Mouse (Mus musculus): ENCODE results near the gene Cars. TPM values are rescaled to one million over a fixed set of nuclear protein-coding genes. Genes with fewer than 3 reads are reported as not detected.

Gene Cars
- polyA plus RNA-seq, 1 experiment from 2014 or later, result 34.7 TPM

DNA sequence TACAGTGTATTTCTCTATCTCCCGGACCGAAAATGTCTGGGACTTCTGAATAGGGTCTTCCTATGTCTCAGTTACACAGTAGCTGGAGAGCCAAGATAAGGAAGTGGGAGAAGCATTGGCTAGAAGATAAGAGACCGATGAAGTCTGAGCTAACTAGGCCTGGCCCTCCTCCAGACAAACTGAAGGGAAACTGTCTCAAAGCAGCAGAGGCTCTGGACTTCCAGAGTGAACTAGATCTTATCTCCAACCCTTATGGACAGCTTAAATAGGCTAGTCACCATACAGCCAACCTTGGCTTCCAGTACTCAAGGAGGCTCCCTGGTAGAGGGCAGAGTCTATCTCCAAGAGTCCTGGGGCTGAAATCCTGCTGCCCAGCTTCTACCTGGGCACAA is 34.2 kb downstream of the Cars start:
- DNase-seq (ENCODE audit: low spot score), result no peak
- no peak overlapping the region for H3K4me2 ChIP-seq (ENCODE audit: low read length)
- H3K27me3 ChIP-seq (ENCODE audit: insufficient read depth, low read length), result no peaks in the 10 kb centered on the region
- H3K27ac ChIP-seq, result no peak overlapping the region
- TF ChIP-seq CTCF (IDR thresholded peaks at IDR 0.05; ENCODE audit: low read depth), result no peak
- no peaks in the 10 kb centered on the region for H3K4me1 ChIP-seq (replicated peaks; ENCODE audit: insufficient read depth, low read length)
- WGBS, result 89% methylated on average over 3 of the region's 3 CpGs
- H3K9ac ChIP-seq (ENCODE audit: low read depth, low read length), result no peak overlapping the region
- no peaks in the 10 kb centered on the region for H3K9me3 ChIP-seq (replicated peaks; ENCODE audit: low read length)
- peaks cover 75% of the 10 kb centered on the region for H3K36me3 ChIP-seq (ENCODE audit: insufficient read depth, low read length)
- no peak overlapping the region for H3K4me3 ChIP-seq (replicated peaks; ENCODE audit: low read depth, low read length)
- ATAC-seq (replicated peaks; ENCODE audit: low FRiP score, low read depth), result no peak

DNA sequence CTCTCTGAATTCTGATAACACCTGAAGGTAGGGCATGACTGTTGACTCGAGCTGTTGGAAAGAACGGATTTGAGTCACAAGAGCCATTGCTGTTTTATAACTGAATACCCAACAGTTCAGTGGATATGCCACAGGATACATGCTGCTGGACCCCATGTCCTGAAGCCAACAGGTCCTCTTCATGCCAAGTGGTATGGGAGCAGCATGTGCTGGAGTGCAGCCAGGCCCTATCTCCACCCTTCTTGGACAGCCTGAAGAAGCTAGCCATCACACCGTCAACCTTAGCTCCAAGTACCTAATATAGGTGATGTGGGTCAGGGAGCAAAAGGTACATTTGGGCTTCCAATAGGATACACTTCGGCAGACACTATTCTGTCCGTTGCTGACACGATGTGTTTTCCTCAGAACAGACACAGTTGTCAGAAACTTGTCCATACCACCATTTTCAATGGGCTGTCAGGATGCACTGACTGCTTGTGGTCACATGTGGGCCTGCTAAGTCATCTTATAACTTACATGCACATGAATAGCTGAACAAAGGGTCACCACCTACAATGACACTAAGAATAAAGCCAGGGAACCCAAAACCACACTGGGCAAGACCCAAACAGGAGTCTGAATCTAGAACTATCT is 34.8 kb downstream of the Cars start:
- WGBS, result 92% methylated on average over 6 of the region's 6 CpGs
- no peak for ATAC-seq (replicated peaks; ENCODE audit: low FRiP score, low read depth)
- H3K36me3 ChIP-seq (ENCODE audit: insufficient read depth, low read length), result peaks cover 70% of the 10 kb centered on the region

DNA sequence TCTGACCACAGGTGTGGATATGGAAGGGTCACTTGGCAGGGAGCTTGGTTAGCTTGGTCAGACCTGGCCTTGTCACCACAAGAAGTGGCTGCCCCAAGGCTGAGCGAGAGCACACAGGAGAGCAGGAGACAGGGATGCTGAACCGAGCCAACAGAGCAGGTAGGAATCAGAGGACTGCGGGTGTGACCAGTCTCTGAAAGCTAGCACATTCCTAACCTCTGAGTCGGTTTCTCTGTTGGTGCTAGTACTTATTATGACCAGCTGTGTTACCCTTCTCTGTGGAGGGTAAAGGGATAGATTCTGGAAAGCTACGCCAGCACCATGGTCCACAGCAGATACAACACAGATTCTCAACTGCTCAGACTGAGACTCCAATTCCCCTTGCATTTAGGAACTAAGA is 36.1 kb downstream of the Cars start:
- no peak for TF ChIP-seq CTCF (IDR thresholded peaks at IDR 0.05; ENCODE audit: low read depth)
- H3K27me3 ChIP-seq (ENCODE audit: insufficient read depth, low read length), result no peaks in the 10 kb centered on the region
- ATAC-seq (replicated peaks; ENCODE audit: low FRiP score, low read depth), result no peak
- H3K4me1 ChIP-seq (replicated peaks; ENCODE audit: insufficient read depth, low read length), result no peaks in the 10 kb centered on the region
- 89% methylated on average over 5 of the region's 5 CpGs for WGBS
- no peak for DNase-seq (ENCODE audit: low spot score)
- H3K4me2 ChIP-seq (ENCODE audit: low read length), result no peak overlapping the region
- H3K9ac ChIP-seq (ENCODE audit: low read depth, low read length), result no peak overlapping the region
- H3K9me3 ChIP-seq (replicated peaks; ENCODE audit: low read length), result no peaks in the 10 kb centered on the region
- peaks cover 62% of the 10 kb centered on the region for H3K36me3 ChIP-seq (ENCODE audit: insufficient read depth, low read length)
- H3K27ac ChIP-seq, result no peak overlapping the region
- H3K4me3 ChIP-seq (replicated peaks; ENCODE audit: low read depth, low read length), result no peak overlapping the region

More for the DNA sequence above, 34.8 kb downstream of the Cars start:
- H3K4me1 ChIP-seq (replicated peaks; ENCODE audit: insufficient read depth, low read length), result no peaks in the 10 kb centered on the region
- no peaks in the 10 kb centered on the region for H3K9me3 ChIP-seq (replicated peaks; ENCODE audit: low read length)
- no peaks in the 10 kb centered on the region for H3K27me3 ChIP-seq (ENCODE audit: insufficient read depth, low read length)
- no peak for TF ChIP-seq CTCF (IDR thresholded peaks at IDR 0.05; ENCODE audit: low read depth)
- no peak overlapping the region for H3K9ac ChIP-seq (ENCODE audit: low read depth, low read length)
- DNase-seq (ENCODE audit: low spot score), result no peak
- no peak overlapping the region for H3K4me2 ChIP-seq (ENCODE audit: low read length)
- no peak overlapping the region for H3K27ac ChIP-seq
- H3K4me3 ChIP-seq (replicated peaks; ENCODE audit: low read depth, low read length), result no peak overlapping the region

DNA sequence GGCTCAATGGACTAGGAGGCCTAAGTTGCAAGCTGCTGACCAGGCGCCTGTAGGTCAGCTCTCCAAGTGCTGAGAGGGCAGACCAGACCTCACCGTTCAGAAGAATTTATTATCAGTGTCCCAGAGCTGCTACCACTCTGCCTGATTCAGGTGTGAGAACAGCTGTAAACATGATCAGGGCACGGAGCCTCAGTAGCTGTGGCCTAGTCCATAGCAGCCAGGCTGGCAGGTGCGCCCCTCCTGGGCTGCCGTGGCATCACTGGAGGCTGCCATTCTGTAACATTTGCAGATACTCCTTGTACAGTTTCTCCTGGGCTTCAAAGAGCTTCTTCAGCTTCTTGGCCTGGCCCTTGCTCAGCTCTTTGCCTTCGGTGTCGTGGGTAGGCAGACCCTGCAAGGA is 42.3 kb downstream of the Cars start:
- WGBS, result 93% methylated on average over 7 of the region's 7 CpGs
- DNase-seq (ENCODE audit: low spot score), result no peak
- Histone ChIP-seq H3K27ac (no peak overlapping the region), H3K36me3 (ENCODE audit: insufficient read depth, low read length) (peaks cover 47% of the 10 kb centered on the region), H3K9me3 (replicated peaks; ENCODE audit: low read length) (no peaks in the 10 kb centered on the region), H3K4me3 (replicated peaks; ENCODE audit: low read depth, low read length) (no peak overlapping the region), H3K9ac (ENCODE audit: low read depth, low read length) (0 out of 2 replicates have a peak overlapping the region, but pooled peaks have one; percentile 18), H3K4me2 (ENCODE audit: low read length) (no peak overlapping the region), H3K27me3 (ENCODE audit: insufficient read depth, low read length) (no peaks in the 10 kb centered on the region), H3K4me1 (replicated peaks; ENCODE audit: insufficient read depth, low read length) (no peaks in the 10 kb centered on the region)
- ATAC-seq (replicated peaks; ENCODE audit: low FRiP score, low read depth), result no peak
- no peak for TF ChIP-seq CTCF (IDR thresholded peaks at IDR 0.05; ENCODE audit: low read depth)

DNA sequence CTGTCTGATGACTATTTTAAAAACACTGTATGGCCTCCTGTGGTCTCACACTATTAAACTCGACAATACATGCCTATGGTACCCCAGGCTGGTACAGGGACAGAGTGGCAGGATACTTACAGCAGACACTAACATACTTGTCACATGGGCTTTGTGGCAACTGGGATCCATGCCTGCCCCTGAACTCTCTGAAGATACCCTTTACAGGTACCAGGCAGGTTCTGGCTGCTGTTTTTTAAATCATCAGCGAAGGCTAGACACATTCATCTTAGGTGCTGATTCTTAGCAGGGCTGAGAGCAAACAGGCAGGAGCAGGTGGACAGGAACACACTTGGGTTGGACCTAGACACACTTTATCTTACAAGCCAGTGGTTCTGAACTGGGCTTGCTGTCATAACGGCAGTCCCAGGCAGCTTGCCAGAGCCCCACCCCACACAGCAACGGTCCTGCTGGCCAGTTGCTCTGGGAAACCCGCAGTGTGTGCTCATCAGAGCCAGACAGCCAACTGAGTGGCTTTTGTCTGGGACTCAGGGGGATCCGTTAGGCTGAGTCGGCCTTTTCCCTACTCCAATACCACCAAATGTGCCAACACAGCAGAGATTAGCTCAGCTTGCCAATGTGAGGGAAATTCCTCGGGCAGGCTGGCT is 42.8 kb downstream of the Cars start:
- 79% methylated on average over 8 of the region's 8 CpGs for WGBS
- Histone ChIP-seq H3K9me3 (replicated peaks; ENCODE audit: low read length) (no peaks in the 10 kb centered on the region), H3K27ac (no peak overlapping the region), H3K27me3 (ENCODE audit: insufficient read depth, low read length) (no peaks in the 10 kb centered on the region), H3K9ac (ENCODE audit: low read depth, low read length) (no peak overlapping the region), H3K4me3 (replicated peaks; ENCODE audit: low read depth, low read length) (no peak overlapping the region), H3K36me3 (ENCODE audit: insufficient read depth, low read length) (peaks cover 45% of the 10 kb centered on the region), H3K4me1 (replicated peaks; ENCODE audit: insufficient read depth, low read length) (no peaks in the 10 kb centered on the region), H3K4me2 (ENCODE audit: low read length) (no peak overlapping the region)
- DNase-seq (ENCODE audit: low spot score) (no peak), ATAC-seq (replicated peaks; ENCODE audit: low FRiP score, low read depth) (no peak)
- TF ChIP-seq CTCF (IDR thresholded peaks at IDR 0.05; ENCODE audit: low read depth), result no peak

DNA sequence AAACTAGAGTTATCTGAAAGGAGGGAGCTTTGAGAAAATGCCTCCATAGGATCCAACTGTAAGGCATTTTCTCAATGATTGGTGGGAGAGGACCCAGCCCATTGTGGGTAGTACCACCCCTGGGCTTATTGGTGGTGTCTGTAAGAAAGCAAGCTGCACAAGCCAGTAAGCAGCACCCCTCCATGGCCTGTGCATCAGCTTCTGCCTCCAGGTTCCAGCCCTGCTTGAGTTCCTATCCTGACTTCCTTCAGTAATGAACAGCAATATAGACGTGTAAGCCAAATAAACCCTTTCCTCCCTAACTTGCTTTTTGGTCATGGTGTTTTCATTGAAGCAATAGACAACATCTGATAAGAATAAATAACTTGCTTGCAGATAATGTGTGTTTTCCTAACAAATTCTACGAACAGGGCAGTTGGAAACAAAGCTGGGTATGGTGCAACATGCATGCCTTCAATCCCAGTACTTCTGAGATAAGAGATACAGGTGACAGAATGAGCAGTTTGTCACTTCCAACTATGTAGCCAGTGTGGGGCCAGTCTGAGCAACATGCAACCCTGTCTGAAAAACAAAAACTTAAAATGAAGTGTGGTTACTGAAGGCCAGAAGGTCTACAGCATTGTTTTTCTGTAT is 50.2 kb downstream of the Cars start:
- TF ChIP-seq CTCF (IDR thresholded peaks at IDR 0.05; ENCODE audit: low read depth), result no peak
- H3K27me3 ChIP-seq (ENCODE audit: insufficient read depth, low read length), result no peaks in the 10 kb centered on the region
- H3K4me2 ChIP-seq (ENCODE audit: low read length), result peak overlapping the region; percentile 62
- 31% methylated on average over 2 of the region's 2 CpGs for WGBS
- peak; percentile 2; the same call in 1 of the 2 replicates for ATAC-seq (replicated peaks; ENCODE audit: low FRiP score, low read depth)
- peak overlapping the region; percentile 66 for H3K4me3 ChIP-seq (replicated peaks; ENCODE audit: low read depth, low read length)
- peak overlapping the region; percentile 87 for H3K27ac ChIP-seq
- peak overlapping the region; percentile 68 for H3K9ac ChIP-seq (ENCODE audit: low read depth, low read length)
- H3K36me3 ChIP-seq (ENCODE audit: insufficient read depth, low read length), result peaks cover 5% of the 10 kb centered on the region; the same call in 1 of the 2 replicates
- H3K9me3 ChIP-seq (replicated peaks; ENCODE audit: low read length), result no peaks in the 10 kb centered on the region
- H3K4me1 ChIP-seq (replicated peaks; ENCODE audit: insufficient read depth, low read length), result peaks cover 11% of the 10 kb centered on the region
- DNase-seq (ENCODE audit: low spot score), result no peak
